Mouse (Mus musculus): Measurements from ENCODE around the gene Dynll2. TPM values are rescaled to one million over a fixed set of nuclear protein-coding genes. Genes with fewer than 3 reads are reported as not detected.

Gene Dynll2
- polyA plus RNA-seq (2014; fragmentation: Illumina TruSeq; extraction: RNeasy Lipid Tissue Mini Kit (QIAGEN cat#74804); ENCODE audit: low read depth, low replicate concordance): 535 TPM

GRCm38 (mm10) chr11:87986831-87987793 is at the start of gene Dynll2:
TSS of gene Dynll2 (minus strand) at chr11:87987533.

Other genes starting within 250 kb of the Dynll2 start
- gene Supt4a, start 250.0 kb downstream of the Dynll2 start, polyA plus RNA-seq (2014; fragmentation: Illumina TruSeq; extraction: RNeasy Lipid Tissue Mini Kit (QIAGEN cat#74804); ENCODE audit: low read depth, low replicate concordance): 51.4 TPM
- gene Tspoap1, start 227.0 kb downstream of the Dynll2 start, polyA plus RNA-seq (2014; fragmentation: Illumina TruSeq; extraction: RNeasy Lipid Tissue Mini Kit (QIAGEN cat#74804); ENCODE audit: low read depth, low replicate concordance): not detected
- gene Mpo, start 194.0 kb downstream of the Dynll2 start, polyA plus RNA-seq (2014; fragmentation: Illumina TruSeq; extraction: RNeasy Lipid Tissue Mini Kit (QIAGEN cat#74804); ENCODE audit: low read depth, low replicate concordance): not detected
- gene Lpo, start 159.2 kb downstream of the Dynll2 start, polyA plus RNA-seq (2014; fragmentation: Illumina TruSeq; extraction: RNeasy Lipid Tissue Mini Kit (QIAGEN cat#74804); ENCODE audit: low read depth, low replicate concordance): not detected
- gene Mks1, start 134.3 kb downstream of the Dynll2 start, polyA plus RNA-seq (2014; fragmentation: Illumina TruSeq; extraction: RNeasy Lipid Tissue Mini Kit (QIAGEN cat#74804); ENCODE audit: low read depth, low replicate concordance): 3.6 TPM
- not detected for gene Epx, start 112.0 kb downstream of the Dynll2 start, polyA plus RNA-seq (2014; fragmentation: Illumina TruSeq; extraction: RNeasy Lipid Tissue Mini Kit (QIAGEN cat#74804); ENCODE audit: low read depth, low replicate concordance)
- not detected for gene Olfr462, start 95.3 kb downstream of the Dynll2 start, polyA plus RNA-seq (2014; fragmentation: Illumina TruSeq; extraction: RNeasy Lipid Tissue Mini Kit (QIAGEN cat#74804); ENCODE audit: low read depth, low replicate concordance)
- gene Olfr463, start 90.1 kb downstream of the Dynll2 start, polyA plus RNA-seq (2014; fragmentation: Illumina TruSeq; extraction: RNeasy Lipid Tissue Mini Kit (QIAGEN cat#74804); ENCODE audit: low read depth, low replicate concordance): not detected
- gene Olfr464, start 66.6 kb downstream of the Dynll2 start, polyA plus RNA-seq (2014; fragmentation: Illumina TruSeq; extraction: RNeasy Lipid Tissue Mini Kit (QIAGEN cat#74804); ENCODE audit: low read depth, low replicate concordance): not detected
- 146 TPM for gene Srsf1, start 59.8 kb upstream of the Dynll2 start, polyA plus RNA-seq (2014; fragmentation: Illumina TruSeq; extraction: RNeasy Lipid Tissue Mini Kit (QIAGEN cat#74804); ENCODE audit: low read depth, low replicate concordance)
- 43.0 TPM for gene Vezf1, start 80.7 kb upstream of the Dynll2 start, polyA plus RNA-seq (2014; fragmentation: Illumina TruSeq; extraction: RNeasy Lipid Tissue Mini Kit (QIAGEN cat#74804); ENCODE audit: low read depth, low replicate concordance)
- gene Cuedc1, start 110.5 kb upstream of the Dynll2 start, polyA plus RNA-seq (2014; fragmentation: Illumina TruSeq; extraction: RNeasy Lipid Tissue Mini Kit (QIAGEN cat#74804); ENCODE audit: low read depth, low replicate concordance): 51.4 TPM
- 229 TPM for gene Mrps23, start 216.9 kb upstream of the Dynll2 start, polyA plus RNA-seq (2014; fragmentation: Illumina TruSeq; extraction: RNeasy Lipid Tissue Mini Kit (QIAGEN cat#74804); ENCODE audit: low read depth, low replicate concordance)

Measured in heart, adult 10 weeks (tissue).